Mouse (Mus musculus): ENCODE data around the gene Vhl.

Gene Vhl

DNA sequence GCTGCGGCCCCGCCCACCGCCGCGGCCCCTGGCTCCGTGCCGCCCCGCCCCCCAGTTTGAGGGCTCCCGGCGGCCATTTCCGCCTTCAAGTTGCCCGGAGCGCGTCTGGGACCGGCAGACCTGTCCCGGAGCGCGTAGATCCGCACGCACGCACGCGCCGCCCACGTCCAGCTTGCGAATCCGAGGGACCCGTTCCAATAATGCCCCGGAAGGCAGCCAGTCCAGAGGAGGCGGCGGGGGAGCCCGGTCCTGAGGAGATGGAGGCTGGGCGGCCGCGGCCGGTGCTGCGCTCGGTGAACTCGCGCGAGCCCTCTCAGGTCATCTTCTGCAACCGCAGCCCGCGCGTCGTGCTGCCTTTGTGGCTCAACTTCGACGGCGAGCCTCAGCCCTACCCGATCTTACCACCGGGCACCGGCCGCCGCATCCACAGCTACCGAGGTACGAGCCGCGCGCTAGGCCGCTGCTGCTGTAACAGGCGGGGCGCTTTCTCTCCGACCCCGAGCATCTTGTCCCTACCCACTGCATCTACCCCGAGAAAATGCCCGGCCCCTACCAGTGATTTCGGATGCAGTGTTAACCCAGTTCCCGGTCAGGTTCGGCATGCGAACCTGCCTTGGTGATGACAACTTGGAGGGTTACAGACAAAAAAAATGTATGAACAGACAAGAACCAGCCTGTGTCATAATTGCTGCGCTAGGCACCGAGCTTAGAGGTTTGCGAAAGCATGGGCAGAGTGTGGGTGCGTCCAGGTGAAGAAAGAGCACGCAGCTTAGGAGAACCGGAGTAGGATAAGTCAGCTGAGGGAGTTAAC, at the start of gene Vhl:
Gene Vhl (plus strand): TSS at position 19 of the 811 bp plus-strand sequence.
- peak; percentile 85 to 93 for DNase-seq (ENCODE audit: low spot score in 2 of 2)

DNA sequence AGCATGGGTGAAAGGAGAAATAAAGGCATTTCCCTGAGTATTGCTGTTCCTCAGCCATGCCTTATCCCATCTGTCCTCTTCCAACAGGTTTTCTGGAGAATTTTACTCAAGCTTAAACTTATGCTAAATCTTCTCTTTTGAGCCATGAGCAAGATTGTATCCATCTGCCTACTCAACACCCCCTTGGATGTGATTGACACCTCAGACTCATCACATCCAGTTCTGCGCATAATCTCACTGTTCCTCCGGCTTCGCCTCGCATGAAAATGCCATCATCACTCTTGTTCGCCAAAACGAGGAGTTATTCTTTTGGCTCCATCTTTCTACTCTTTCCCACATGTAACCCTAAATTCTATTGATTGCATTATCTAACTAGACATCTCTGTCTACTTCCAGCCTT, 47.7 kb upstream of the Vhl start:
- no peak for DNase-seq (ENCODE audit: low spot score in 2 of 2)

DNA sequence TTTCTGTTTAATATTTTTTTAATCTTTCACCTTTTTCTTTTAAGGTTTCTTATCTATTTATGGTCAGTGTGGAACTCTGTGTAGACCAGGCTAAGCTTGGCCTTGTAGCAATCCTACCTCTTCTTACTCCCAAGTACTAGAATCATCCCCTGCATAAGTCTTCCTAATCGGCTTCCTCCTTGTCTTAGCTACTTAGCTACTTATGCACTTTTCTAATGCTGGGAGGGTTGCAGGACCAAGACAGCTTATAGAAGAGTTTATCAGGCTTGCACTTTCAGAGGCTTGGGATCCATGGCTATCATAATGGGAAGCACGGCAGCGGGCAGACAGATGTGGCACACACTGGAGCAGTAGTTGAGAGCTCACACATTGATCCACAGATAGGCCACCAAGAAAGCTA, 44.5 kb upstream of the Vhl start:
- no peak for DNase-seq (ENCODE audit: low spot score in 2 of 2)

DNA sequence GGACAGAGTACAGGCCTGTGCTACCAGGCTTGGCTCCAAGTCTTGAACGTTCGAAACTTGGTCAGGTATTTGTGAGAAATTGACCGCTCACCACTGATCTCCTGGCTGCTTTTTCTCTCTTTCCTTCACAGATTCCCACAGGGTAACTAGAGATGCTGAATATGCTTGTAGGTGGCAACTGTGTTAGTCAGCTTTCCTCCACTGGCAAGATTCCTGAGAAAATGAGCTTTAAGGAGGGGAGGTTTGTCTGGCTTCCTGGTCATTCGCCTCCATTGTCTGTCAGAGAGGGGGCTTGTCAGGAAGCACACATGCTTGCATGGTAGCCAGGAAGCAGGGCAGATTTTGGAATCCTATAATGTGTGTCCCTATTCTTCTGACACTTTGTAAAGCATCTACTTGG, 40.7 kb upstream of the Vhl start:
- no peak for DNase-seq (ENCODE audit: low spot score in 2 of 2)

DNA sequence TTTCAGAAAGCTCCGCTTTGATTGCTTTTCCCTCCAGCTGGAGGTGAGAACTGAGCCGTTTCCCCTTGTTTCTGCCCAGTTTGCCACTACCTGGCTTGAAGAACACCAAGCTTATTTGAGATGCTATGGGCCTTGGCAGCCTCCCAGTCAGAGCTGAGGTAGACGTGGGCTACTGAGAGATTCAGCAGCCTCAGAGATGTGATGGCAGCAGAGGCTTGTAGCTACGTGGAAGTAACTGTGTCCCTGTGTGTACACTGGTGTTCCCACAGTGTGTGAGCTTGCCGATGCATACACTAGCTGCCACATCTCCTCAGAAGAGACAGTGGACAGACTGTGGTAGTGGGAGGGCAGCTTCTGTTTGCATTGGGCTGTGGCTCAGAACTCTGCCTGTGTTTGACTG, 38.7 kb upstream of the Vhl start:
- no peak for DNase-seq (ENCODE audit: low spot score in 2 of 2)

DNA sequence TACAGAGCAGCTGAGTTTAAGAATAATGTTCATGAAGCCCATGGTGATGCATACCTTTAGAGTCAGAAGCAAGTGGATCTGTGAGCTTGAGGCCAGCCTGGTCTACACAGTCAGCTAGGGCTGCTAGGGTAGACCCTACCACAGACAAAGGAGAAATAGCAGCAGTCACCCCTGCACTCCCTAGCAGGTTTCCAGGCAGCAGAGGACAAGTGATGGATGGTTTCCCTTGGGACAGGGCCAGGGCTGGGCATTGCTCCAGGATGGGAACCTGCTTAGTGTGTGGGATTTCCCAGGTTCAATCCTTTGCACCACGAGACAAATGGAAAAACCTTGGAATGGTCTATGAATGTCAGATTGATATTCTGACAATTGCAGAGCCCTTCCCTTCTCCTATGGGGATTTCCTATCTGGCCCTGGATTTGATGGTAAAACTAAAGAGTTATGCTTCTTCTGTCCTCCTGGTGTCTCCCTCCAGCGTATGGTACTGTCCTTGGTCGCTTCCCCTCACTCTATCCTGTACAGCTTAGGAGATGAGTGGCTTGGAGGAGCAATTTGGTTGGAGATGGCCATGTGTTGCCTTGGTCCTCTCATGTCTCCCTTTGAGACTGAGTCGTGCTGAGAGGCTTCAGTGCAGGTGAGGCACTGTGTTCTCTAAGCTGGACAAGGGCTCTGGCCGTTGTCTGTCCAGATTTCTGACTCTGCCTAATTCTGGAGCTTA, 37.1 kb upstream of the Vhl start:
- no peak for DNase-seq (ENCODE audit: low spot score in 2 of 2)

DNA sequence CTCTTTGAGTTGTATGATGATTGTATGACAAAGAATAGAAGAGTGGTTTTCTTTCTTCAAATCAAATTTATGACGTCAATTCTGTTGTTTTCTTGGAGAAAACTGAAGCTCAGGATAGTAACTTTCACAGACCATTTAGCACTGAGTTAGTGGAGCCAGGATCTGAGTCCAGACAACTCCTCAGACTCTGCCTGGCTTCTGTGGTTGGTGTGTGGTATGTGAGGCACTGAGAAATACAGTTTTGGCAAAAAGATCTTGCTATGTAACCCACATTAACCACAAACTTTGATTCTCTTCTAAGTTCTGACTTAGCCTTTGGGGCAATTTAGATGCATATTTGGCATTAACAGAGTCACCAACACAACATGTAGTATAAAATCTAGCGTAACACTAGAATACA, 31.1 kb upstream of the Vhl start:
- DNase-seq (ENCODE audit: low spot score in 2 of 2): no peak

DNA sequence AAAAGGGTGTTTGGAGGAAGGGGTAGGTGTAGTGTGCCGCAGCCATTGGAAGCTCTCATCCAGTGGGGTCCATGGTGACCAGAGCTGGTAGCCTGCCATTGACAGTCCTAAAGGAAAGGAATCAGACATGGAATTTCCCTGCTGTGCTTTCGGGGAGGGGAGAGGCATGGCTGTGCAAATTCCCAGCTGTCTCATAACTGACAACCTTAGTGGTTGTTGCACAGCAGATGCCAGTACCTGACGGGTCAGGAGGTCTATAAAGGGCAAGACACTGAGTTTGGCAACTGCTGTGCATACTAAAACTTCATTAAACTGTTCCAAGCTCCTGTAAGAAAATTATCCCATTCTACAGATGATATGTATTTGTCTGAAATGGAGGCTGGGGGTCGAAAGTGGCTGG, 25.8 kb upstream of the Vhl start:
- DNase-seq (ENCODE audit: low spot score in 2 of 2): no peak

DNA sequence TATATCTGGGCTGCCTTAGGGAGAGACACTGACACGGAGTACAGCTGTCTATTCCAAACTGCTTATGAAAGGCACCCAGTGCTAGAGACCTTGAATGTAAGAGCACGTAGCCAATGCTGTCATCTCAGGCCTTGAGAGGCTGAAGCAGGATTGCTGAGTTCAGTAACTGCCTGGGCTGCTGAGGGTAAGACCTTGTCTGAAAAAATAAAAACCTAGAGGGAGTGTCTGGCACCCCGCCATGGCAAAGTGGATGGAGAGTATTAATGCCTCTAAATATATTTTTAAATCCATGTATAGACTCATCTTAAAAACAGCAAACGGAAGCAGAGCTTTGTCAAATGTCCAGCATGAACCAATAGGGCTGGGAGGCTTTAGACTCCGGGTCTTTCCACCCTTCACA, 23.9 kb upstream of the Vhl start:
- DNase-seq (ENCODE audit: low spot score in 2 of 2): peak in 1 of 2 experiments; percentile 30

DNA sequence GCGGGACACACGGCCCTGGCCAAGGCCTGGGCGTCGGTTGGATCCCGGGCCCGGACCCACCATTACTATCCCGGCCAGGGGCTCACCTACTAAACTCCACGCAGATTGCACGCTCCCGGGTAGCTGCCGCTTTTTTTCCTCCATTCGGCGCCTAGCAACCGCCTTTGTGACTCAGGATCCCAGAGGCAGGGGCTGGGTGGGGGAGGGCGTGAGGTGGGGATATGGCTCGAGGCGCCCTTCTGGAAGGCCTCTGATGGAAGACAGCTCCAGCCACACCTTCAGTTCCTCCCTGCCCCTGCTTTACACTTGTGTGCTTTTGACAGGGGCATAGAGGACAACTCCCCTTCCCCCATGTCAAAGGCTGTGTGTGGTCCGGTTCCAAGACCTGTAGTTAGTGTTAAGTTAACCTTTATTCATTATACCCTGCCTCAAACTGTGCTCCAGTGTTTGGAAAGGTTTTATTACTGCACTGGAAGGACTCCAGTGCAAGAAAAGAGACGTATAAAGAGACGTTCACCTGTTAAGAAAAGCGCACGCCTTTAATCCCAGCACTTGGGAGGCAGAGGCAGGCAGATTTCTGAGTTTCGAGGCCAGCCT, 23.1 kb upstream of the Vhl start, which contains the start of gene Fancd2os:
Gene Fancd2os (minus strand): TSS at position 173 of the 597 bp plus-strand sequence.
- no peak for DNase-seq (ENCODE audit: low spot score in 2 of 2)

DNA sequence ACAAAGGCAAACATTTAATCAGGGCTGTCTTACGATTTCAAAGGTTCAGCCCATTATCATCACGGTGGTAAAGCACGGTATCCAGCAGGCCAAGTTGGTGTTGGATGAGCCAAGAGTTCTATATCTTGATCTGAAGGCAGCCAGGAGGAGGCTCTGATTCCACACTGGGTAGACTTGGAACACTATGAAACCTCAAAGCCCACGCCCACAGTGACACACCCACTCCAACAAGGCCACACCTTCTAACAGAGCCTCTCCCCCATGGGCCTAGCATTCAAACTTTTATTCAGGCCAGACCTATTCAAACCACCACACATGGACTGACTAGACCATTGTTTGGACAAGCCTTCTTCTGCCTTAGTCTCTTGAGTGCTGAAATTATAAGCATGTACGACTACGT, 20.9 kb upstream of the Vhl start:
- DNase-seq (ENCODE audit: low spot score in 2 of 2): no peak

DNA sequence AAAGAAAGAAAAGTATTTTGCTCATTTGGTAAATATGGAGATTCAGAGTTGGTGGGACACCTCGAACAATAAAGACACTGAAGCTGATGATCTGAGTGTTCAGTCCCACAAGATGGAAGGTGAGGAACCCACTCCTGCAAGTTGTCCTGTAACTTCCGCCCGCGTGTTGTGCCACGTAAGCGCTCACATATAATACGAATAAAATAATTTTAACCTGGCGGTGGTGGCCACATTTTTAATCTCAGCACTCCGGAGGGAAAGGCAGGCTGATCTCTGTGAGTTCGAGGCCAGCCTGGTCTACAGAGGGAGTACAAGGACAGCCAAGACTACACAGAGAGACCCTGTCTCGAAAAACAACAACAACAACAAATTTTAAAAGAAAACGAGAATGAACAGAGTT, 19.8 kb upstream of the Vhl start:
- DNase-seq (ENCODE audit: low spot score in 2 of 2): peak in 1 of 2 experiments; percentile 26

DNA sequence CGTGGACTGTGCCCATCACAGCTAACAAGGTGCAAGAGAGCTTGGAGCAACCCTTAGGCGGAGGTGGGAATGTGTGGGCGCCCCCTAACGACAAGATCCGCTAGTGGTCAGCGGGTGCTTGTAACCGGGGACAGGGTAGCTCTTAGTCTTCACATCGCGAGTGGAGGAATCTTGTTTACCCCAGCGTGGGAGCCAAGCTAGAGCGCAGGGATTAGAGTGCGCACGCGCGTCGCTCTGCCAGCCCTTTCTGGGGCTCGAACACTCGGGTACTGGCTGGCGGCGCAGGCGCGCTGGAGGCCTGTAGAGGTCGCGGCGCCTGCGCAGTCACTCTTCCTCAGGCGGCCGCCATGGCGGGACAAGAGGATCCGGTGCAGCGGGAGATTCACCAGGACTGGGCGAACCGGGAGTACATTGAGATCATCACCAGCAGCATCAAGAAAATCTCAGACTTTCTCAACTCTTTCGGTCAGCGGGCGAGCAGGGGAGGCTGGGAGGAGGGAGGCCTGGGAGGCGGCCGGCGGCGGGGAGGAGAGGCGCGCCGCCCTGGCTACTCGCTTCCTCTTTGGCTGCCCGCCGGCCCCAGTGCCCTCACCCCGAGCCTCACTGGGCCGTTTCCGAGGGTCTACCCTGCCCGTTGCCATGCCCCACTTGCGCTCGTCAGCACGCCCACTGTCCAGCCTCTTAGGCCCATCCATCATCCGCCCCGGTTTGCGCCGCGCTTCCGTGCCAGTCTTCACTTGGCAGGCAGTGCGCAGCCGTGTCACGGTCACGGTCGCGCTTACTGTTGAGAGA, 19.1 kb upstream of the Vhl start, which contains the start of gene Brk1:
Gene Brk1 (plus strand): TSS at position 341 of the 792 bp plus-strand sequence.
- DNase-seq (ENCODE audit: low spot score in 2 of 2): peak; percentile 84 to 90

DNA sequence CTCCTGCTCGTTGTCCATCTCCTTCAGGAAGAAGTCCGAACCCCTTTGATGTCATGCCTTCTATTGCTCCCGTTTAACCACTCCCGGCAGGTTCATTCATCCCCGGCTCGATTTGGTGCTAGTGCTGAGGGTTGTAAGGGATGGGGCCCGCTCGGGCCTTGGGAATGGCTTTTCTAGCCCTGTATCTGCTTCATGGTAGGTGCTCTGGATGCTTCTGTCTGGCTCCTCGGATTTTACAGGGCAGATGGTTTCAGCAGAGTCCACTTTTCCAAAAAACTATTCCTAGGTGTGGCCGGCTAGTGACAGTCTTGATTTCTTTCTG, 18.6 kb upstream of the Vhl start:
- DNase-seq (ENCODE audit: low spot score in 2 of 2): no peak

DNA sequence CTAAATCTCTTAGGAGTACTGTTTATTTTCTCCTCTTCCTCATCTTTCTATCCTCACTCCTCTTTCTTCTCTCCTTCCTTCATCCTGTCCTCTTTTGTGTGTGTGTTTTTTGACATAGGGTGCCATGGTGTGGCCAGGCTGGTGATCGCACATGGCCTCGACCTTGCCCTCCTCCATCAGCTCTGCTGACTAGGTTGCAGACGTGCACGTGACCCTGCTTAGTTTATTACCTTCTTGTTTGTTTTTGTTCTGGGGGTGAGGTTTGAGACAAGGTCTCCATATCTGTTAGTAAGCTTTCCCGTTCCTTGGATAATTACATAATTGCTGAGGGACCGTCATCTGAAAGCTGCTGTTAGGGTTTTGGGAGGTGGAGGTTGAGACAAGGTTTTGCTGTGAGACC, 14.9 kb upstream of the Vhl start:
- DNase-seq (ENCODE audit: low spot score in 2 of 2): no peak

DNA sequence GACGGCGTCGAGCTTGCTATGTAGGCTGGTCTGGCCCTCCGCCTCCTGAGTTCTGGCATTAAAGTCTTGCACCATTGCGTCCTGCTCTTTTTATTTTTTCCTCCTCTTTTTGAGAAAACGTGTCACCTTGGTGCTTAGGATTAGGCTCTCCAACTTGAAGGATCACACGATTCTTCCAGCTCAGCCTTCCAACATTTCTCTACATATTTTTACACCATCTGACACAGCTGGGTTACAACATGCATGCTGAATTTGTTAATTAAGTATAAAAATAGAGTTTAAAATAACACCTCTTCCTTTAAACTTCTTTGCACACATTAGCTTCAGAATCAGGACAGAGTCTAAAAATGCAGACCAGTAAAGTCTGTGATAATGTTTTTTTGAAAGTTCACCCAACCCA, 14.5 kb upstream of the Vhl start:
- no peak for DNase-seq (ENCODE audit: low spot score in 2 of 2)

DNA sequence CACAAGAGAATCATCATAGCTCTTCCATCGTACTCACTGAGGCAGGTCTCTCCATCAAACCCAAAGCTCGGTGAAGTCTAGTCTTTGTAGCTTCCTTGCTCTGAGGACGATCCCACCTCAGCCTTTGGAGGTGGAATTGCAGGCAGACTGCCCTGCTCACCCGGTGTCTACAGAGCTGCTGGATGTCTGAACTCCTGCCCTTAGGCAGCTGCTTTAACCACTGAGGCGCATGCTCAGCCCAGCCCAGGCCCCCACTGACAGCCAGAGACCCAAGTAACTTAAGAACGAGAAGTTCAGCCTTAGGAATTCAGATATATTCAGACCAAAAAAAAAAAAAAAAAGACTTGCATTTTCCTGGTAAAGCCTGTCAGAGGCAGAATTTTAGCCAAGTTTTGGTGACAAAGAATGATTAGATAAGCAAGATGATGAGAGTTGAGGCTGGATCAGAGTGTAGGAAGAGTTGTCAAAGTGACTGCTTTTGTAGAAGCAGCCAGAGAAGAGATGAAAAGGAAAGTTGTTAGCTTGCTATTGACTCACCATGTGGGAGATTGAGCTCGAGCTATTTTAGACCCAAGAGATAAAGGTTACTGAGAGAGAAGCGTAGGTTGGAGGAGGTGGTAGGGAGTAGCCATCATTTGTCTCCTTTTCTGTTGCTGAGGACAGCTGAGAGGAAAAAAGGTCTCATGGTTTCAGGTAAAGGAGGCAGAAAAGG, 11.3 kb upstream of the Vhl start:
- no peak for DNase-seq (ENCODE audit: low spot score in 2 of 2)

DNA sequence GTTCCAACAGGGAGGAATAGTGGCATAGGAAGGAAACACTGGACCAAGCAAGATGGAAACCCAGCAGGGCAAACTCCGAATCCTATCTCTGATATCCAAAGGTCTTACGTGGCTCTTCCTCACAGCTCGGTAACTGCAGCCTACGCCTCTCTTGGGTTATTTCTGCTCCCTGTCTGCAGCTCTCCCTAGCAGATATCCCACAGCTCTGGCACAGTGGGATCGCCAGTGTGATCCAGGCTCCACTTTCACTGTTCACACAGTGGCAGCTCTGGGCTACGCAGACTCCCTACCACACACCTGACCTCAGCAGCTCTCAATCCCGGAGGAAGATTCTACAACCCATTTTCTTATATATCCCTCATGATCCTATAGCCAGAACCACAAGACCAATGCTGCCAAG, 9.6 kb upstream of the Vhl start:
- no peak for DNase-seq (ENCODE audit: low spot score in 2 of 2)

DNA sequence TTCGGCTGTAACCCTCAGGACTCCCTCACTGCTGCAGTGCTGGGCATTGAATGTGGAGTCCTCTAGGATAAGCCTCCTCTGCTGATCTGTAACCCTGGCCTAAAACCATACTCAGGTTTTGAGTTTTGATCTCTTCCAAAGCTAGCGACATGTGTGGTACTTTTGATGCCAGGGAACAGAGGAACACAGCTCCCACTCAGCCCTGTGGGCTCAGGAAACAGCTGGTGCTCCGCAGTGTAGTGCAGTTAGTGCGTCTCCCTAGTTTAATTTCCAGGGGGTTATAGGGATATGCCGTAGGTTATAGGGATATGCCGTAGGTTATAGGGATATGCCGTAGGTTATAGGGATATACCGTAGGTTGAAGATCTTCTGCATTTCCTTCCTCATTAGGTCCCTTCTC, 8.8 kb upstream of the Vhl start:
- no peak for DNase-seq (ENCODE audit: low spot score in 2 of 2)

DNA sequence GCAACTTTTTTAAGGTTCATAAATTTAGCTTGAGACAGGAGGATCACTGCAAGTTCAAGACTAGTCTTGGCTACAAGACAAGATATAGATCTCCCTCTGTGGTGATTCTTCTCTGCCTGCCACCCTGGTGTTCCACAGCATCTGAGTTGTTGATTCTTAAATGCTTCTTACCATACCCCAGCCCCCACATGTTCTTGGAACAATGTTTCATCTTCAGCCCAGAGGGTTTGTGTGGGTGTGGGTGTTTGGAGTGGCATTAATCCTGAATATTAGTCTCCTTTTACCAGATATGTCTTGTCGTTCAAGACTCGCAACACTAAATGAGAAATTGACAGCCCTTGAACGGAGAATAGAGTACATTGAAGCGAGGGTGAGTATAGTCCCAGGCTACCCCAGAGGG, 8.3 kb upstream of the Vhl start:
- no peak for DNase-seq (ENCODE audit: low spot score in 2 of 2)

DNA sequence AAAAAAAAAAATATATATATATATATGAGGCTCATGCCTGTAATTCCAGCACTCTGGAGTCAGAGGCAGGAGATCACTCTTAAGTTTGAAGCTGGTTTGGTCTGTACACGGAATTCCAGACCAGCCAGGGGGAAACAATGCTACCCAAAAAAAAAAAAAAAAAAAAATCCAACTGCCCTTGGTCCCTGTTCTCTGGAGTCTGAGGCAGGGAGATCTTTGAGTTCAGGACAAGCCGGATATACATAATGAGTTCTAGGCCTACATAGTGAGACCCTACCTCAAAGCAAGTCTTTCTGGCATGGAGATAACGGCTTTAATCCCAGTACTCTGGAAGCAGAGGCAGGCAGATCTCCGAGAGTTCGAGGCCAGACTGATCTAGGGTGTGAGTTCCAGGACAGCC, 373 bp upstream of the Vhl start:
- no peak for DNase-seq (ENCODE audit: low spot score in 2 of 2)

Data from spleen, postnatal 10 days (tissue).